Mouse (Mus musculus) small intestine, adult 2 months (tissue): ENCODE results near the gene Rbmxl1. TPM values are rescaled to one million over a fixed set of nuclear protein-coding genes. Genes with fewer than 3 reads are reported as not detected.
"Not testable (repeated sequence)": the region's sequence is repeated elsewhere in the genome, so short reads cannot be mapped to it uniquely, and the experiment has no call there.

Experiments used
- H3K27ac ChIP-seq: fragments of 200-500 bp; 2 replicates; pipeline ENCODE4 v1.5.1; 2012; ENCODE audit warnings: low read depth, low read length, control low read depth, inconsistent platforms; ENCODE audit not compliant: insufficient read depth
- H3K27me3 ChIP-seq: fragments of 200-500 bp; 2 replicates; pipeline ENCODE4 v1.6.1; 2012; ENCODE audit warnings: mild to moderate bottlenecking, moderate library complexity, low read length, inconsistent platforms; ENCODE audit not compliant: control insufficient read depth, insufficient read depth
- H3K36me3 ChIP-seq: fragments of 200-500 bp; 2 replicates; pipeline ENCODE4 v1.6.1; 2012; ENCODE audit warnings: mild to moderate bottlenecking, low read length, control low read depth, inconsistent platforms; ENCODE audit not compliant: control insufficient read depth, insufficient read depth
- H3K4me1 ChIP-seq: fragments of 200-500 bp; 2 replicates; pipeline ENCODE4 v1.6.1; 2012; ENCODE audit warnings: low read length, inconsistent platforms, mixed read lengths; ENCODE audit not compliant: control insufficient read depth, insufficient read depth, insufficient read length
- H3K4me3 ChIP-seq: fragments of 200-500 bp; 2 replicates; pipeline ENCODE4 v1.5.1; 2012; ENCODE audit warnings: low read depth, mild to moderate bottlenecking, control low read depth, inconsistent platforms, low read length, moderate library complexity
- CTCF ChIP-seq: fragments of 200-500 bp; IDR thresholded peaks from 2 replicates; pipeline ENCODE4 v1.5.1; 2012; ENCODE audit warnings: low read depth, mild to moderate bottlenecking, control low read depth, inconsistent platforms, low read length, moderate library complexity, mixed read lengths; ENCODE audit not compliant: insufficient replicate concordance, insufficient read length; ENCODE audit errors: extremely low read depth
- POLR2A ChIP-seq: fragments of 200-500 bp; IDR thresholded peaks from 2 replicates; pipeline ENCODE4 v1.6.1; 2012; ENCODE audit warnings: low read depth, mild to moderate bottlenecking, control low read depth, inconsistent platforms, low read length, moderate library complexity
- WGBS: fragments of 180-500 bp; shearing (Covaris S2); methylation state at CpG from one replicate; pipeline ENCODE4 v1.1.7; 2018; 5-methylcytosine and 5-hydroxymethylcytosine counted together
- polyA plus RNA-seq: library from polyadenylated mRNA; depleted of rRNA; stranded (reverse); fragments of >200 nt; gene quantifications from 2 replicates; pipeline ENCODE4 v1.2.3, GENCODE M21; 2012

Gene Rbmxl1
- polyA plus RNA-seq, 1 experiment = 9.3 TPM

DNA sequence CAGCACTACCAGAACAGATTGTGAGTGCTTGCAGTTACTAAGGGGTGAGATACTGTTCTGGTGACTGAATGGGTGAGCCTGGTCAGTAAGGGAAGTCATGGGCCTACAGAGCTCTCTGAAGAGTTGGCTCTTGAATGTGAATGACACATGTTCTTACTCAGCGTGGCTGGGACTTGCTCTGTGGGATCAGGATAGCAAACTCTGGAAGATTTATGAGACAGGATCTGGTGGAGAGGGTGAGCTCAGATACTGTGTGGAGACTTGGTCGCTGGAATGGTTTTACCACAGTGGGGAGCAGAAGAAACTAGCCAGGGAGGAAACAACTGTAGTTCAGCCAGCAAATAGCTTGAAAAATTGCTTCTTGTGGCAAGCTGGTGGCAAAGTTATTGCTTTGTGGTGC is 35.8 kb upstream of the Rbmxl1 start:
- 68% methylated on average over 2 of the region's 2 CpGs for WGBS
- Histone ChIP-seq H3K36me3 (peaks cover 5% of the 10 kb centered on the region; the same call in 1 of the 2 replicates), H3K4me3 (no peak overlapping the region), H3K27ac (no peak overlapping the region), H3K4me1 (no peaks in the 10 kb centered on the region), H3K27me3 (no peaks in the 10 kb centered on the region)
- TF ChIP-seq POLR2A = no peak
- no peak for TF ChIP-seq CTCF

DNA sequence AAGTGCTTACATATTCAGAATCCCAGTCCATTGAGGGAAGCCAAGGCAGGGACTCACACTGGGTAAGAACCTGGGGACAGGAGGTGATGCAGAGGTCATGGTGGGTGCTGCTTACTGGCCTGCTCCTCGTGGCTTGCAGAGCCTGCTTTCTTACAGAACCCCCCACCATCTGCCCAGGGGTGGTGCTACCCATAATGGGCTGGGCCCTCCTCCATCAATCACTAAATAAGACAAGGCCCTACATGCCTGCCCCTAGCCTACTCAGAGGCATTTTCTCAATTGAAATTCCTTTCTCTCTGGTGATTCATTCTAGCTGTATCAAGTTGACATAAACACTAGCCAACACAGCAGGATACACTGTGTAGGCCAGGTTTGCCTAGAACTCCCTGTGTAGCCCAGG is 34.9 kb upstream of the Rbmxl1 start:
- no peak for TF ChIP-seq CTCF
- no peak for TF ChIP-seq POLR2A
- H3K36me3 ChIP-seq = peaks cover 5% of the 10 kb centered on the region
- WGBS = 52% methylated on average over 1 of the region's 1 CpGs
- H3K4me1 ChIP-seq = no peaks in the 10 kb centered on the region
- H3K4me3 ChIP-seq = no peak overlapping the region
- H3K27ac ChIP-seq = no peak overlapping the region
- no peaks in the 10 kb centered on the region for H3K27me3 ChIP-seq

GRCm38 (mm10) chr8:78542670-78543069 is 34.0 kb upstream of the Rbmxl1 start:
- H3K27ac ChIP-seq, H3K4me1 ChIP-seq: not testable (repeated sequence)
- WGBS = 97% methylated on average over 4 of the region's 6 CpGs

DNA sequence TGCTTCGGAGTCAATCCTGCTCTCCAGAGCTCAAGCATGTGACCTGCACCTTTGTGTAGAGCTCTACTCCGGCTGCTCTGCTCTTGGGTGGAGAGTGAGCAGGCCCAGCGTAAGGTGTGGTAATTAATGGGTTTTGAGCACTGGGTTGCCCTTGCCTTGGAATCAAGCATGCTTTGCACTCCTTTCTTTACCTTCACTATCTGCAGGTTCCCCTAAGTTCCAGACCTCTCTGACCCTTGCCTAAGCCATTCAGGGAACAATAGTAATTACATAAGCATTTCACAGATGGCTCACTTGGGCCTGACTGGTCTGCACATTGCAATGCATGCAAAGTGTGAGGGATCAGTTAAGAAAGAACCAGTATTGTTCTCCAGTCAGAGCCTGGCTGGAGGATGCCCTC is 29.1 kb upstream of the Rbmxl1 start:
- H3K36me3 ChIP-seq = peaks cover 13% of the 10 kb centered on the region
- no peak overlapping the region for H3K4me3 ChIP-seq
- no peaks in the 10 kb centered on the region for H3K27me3 ChIP-seq
- 97% methylated on average over 3 of the region's 3 CpGs for WGBS
- no peaks in the 10 kb centered on the region for H3K4me1 ChIP-seq
- TF ChIP-seq CTCF = no peak
- TF ChIP-seq POLR2A = no peak
- no peak overlapping the region for H3K27ac ChIP-seq

More at GRCm38 (mm10) chr8:78542670-78543069, 34.0 kb upstream of the Rbmxl1 start:
- H3K4me3 ChIP-seq, H3K36me3 ChIP-seq, H3K27me3 ChIP-seq: not testable (repeated sequence)

DNA sequence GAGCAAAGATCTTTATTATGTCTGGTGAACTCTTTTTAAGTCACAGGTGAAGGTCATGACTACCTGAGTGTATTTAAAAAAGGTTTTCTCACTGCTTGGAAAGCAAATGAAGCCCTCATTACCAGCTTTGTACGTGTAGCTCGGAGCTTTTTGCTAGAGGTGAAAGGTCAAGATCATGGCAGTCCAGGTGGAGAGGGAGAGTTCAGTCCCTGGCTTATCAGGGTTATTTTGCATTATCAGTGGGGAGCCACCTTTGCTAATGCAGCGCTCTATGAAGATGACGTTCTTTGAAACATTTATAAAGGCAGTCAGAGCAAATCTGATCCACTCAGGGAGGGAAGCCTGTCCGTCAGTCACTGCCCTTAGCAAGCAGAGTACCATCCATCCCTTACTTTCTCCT is 28.0 kb upstream of the Rbmxl1 start:
- 66% methylated on average over 5 of the region's 5 CpGs for WGBS
- TF ChIP-seq CTCF = no peak
- no peak for TF ChIP-seq POLR2A
- Histone ChIP-seq H3K27me3 (no peaks in the 10 kb centered on the region), H3K4me1 (no peaks in the 10 kb centered on the region), H3K36me3 (peaks cover 16% of the 10 kb centered on the region), H3K4me3 (no peak overlapping the region), H3K27ac (no peak overlapping the region)

DNA sequence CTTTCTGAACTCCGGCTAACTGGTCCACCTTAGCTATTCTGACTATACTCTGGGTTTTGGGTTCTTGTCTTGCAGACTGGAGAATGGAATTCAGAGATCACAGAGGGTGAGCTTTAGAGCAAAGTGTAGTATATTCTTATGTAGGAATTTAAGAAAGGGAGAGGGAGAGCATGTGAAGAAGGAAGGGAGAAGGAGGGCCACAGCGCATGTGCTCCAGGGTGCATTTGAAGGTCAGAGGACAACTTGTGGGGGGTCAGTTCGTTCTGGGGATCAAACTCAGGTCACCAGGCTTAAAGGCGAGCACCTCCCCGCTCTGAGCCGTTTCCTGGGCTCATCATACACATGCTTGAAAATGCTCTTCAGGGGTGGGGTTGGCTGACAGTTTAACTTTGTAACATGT is 25.3 kb upstream of the Rbmxl1 start:
- Histone ChIP-seq H3K4me3 (no peak overlapping the region), H3K27me3 (no peaks in the 10 kb centered on the region), H3K36me3 (peaks cover 23% of the 10 kb centered on the region), H3K27ac (no peak overlapping the region), H3K4me1 (no peaks in the 10 kb centered on the region)
- WGBS = 87% methylated on average over 6 of the region's 6 CpGs
- TF ChIP-seq POLR2A (no peak), CTCF (no peak)

DNA sequence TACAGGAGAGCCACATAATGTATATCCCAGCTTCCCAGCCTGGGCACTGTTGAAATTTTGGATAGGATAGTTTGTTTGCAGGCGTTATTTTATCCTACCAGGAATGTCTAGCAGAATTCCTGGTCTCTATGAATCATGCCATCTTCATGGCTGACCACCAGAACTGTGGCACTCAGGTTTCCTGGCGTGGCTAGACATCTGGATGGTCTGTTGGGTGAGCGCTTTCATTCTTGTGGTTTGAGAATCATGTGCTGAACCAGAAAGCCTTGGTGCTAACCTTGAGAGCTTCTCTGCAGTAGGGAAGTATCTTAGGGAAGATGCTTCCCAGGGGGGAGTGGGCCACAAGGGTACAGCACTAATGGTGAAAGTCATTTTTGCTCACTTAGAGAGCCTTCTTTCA is 6.4 kb upstream of the Rbmxl1 start:
- Histone ChIP-seq H3K36me3 (peaks cover 3% of the 10 kb centered on the region), H3K4me1 (no peaks in the 10 kb centered on the region; the same call in 1 of the 2 replicates), H3K4me3 (no peak overlapping the region), H3K27ac (no peak overlapping the region), H3K27me3 (no peaks in the 10 kb centered on the region)
- TF ChIP-seq POLR2A (no peak), CTCF (no peak)
- 94% methylated on average over 3 of the region's 3 CpGs for WGBS

DNA sequence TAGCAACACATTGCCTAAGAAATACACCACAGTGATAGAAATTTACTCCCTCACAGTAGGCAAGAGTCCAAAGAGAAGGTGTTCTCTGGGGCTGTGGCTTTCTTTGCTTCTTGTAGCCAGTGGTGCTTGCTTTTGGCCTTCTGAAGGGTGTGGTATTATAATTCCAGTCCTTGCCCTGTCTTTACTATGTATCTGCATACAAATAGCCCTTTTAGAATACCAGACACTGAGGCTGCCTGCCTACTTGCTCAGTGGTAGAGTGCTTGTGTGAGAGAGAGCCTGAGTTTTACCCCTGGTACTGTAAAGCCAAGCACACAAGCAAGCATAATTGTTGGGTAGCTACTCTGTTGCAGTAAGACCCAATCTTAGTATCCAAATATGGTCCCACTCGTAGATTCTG is 6.0 kb upstream of the Rbmxl1 start:
- Histone ChIP-seq H3K36me3 (peaks cover 3% of the 10 kb centered on the region), H3K4me1 (no peaks in the 10 kb centered on the region; the same call in 1 of the 2 replicates), H3K27me3 (no peaks in the 10 kb centered on the region), H3K27ac (no peak overlapping the region), H3K4me3 (no peak overlapping the region)
- WGBS = 93% methylated on average over 1 of the region's 1 CpGs
- TF ChIP-seq POLR2A = no peak
- no peak for TF ChIP-seq CTCF
